Mouse (Mus musculus) neural tube, embryonic 12.5 days (tissue): ENCODE measurements around the gene Brd1. TPM values are rescaled to one million over a fixed set of nuclear protein-coding genes. Genes with fewer than 3 reads are reported as not detected.
"Not testable (repeated sequence)": the region's sequence is repeated elsewhere in the genome, so short reads cannot be mapped to it uniquely, and the experiment has no call there.

Source experiments
- ATAC-seq: fragments of 200-750 bp; cut with Nextera tagmentation; 2 replicates; pipeline ENCODE4 v1.8.0; 2017; ENCODE audit warnings: low read depth, mild to moderate bottlenecking, moderate TSS enrichment, moderate library complexity; ENCODE audit not compliant: low FRiP score
- H3K27ac ChIP-seq: fragments of 300-500 bp; sonication (generic); 2 replicates; pipeline ENCODE4 v1.5.1; 2016
- H3K27me3 ChIP-seq: fragments of 300-500 bp; sonication (generic); replicated peaks from 2 replicates; pipeline ENCODE4 v1.6.1; 2016; ENCODE audit warnings: mild to moderate bottlenecking
- H3K36me3 ChIP-seq: fragments of 300-500 bp; sonication (generic); 2 replicates; pipeline ENCODE4 v1.6.1; 2016; ENCODE audit warnings: mild to moderate bottlenecking
- H3K4me1 ChIP-seq: fragments of 300-500 bp; sonication (generic); 2 replicates; pipeline ENCODE4 v1.6.1; 2016
- H3K4me2 ChIP-seq: fragments of 300-500 bp; sonication (generic); replicated peaks from 2 replicates; pipeline ENCODE4 v1.6.1; 2016; ENCODE audit warnings: mild to moderate bottlenecking
- H3K4me3 ChIP-seq: fragments of 300-500 bp; sonication (generic); 2 replicates; pipeline ENCODE4 v1.5.1; 2016
- H3K9ac ChIP-seq: fragments of 300-500 bp; sonication (generic); 2 replicates; pipeline ENCODE4 v1.6.1; 2016; ENCODE audit warnings: mild to moderate bottlenecking
- H3K9me3 ChIP-seq: fragments of 300-500 bp; sonication (generic); 2 replicates; pipeline ENCODE4 v1.6.1; 2016; ENCODE audit warnings: mild to moderate bottlenecking
- WGBS: fragments of 180-500 bp; shearing (Covaris S2); methylation state at CpG from one replicate; pipeline ENCODE4 v1.1.7; 2016; 5-methylcytosine and 5-hydroxymethylcytosine counted together
- polyA plus RNA-seq: library from polyadenylated mRNA; unstranded; fragments of >200 nt; fragmentation: Nextera tagmentation; extraction: Ambion mirVana; gene quantifications from 2 replicates; pipeline ENCODE4 v1.2.1, GENCODE M21; 2016

Brd1 gene
- polyA plus RNA-seq, 1 experiment from 2014 or later, result 23.3 TPM

- Histone ChIP-seq H3K4me1 (peaks cover 6% of the 10 kb centered on the region), H3K9me3 (no peaks in the 10 kb centered on the region), H3K27ac (no peak overlapping the region), H3K9ac (no peak overlapping the region), H3K4me3 (no peak overlapping the region), H3K4me2 (no peak overlapping the region), H3K27me3 (no peaks in the 10 kb centered on the region), H3K36me3 (peaks cover 78% of the 10 kb centered on the region)
- ATAC-seq, result no peak
- 85% methylated on average over 7 of the region's 7 CpGs for WGBS
These were observed 9.7 kb downstream of the Brd1 start for GRCm38 (mm10) chr15:88724311-88724710.

- WGBS, result 85% methylated on average over 6 of the region's 6 CpGs
- no peaks in the 10 kb centered on the region for H3K27me3 ChIP-seq
- H3K36me3 ChIP-seq, result peaks cover 74% of the 10 kb centered on the region
- H3K9me3 ChIP-seq, result no peaks in the 10 kb centered on the region
- H3K4me1 ChIP-seq, result peaks cover 6% of the 10 kb centered on the region
- H3K9ac ChIP-seq, result no peak overlapping the region
- no peak for ATAC-seq
- no peak overlapping the region for H3K4me2 ChIP-seq
- no peak overlapping the region for H3K4me3 ChIP-seq
- no peak overlapping the region for H3K27ac ChIP-seq
These were observed 10.8 kb downstream of the Brd1 start for GRCm38 (mm10) chr15:88723205-88723604.

- Histone ChIP-seq H3K9me3 (no peaks in the 10 kb centered on the region), H3K4me1 (no peaks in the 10 kb centered on the region), H3K4me3 (no peak overlapping the region), H3K4me2 (no peak overlapping the region), H3K36me3 (peaks cover 80% of the 10 kb centered on the region), H3K27me3 (no peaks in the 10 kb centered on the region), H3K9ac (no peak overlapping the region), H3K27ac (no peak overlapping the region)
- 65% methylated on average over 9 of the region's 9 CpGs for WGBS
- no peak for ATAC-seq
These were observed 16.8 kb downstream of the Brd1 start for GRCm38 (mm10) chr15:88717239-88717638.

- H3K4me1 ChIP-seq, result no peaks in the 10 kb centered on the region
- H3K4me2 ChIP-seq, result no peak overlapping the region
- H3K9ac ChIP-seq, result no peak overlapping the region
- H3K9me3 ChIP-seq, result no peaks in the 10 kb centered on the region
- H3K27me3 ChIP-seq, result no peaks in the 10 kb centered on the region
- H3K4me3 ChIP-seq, result no peak overlapping the region
- peaks cover 83% of the 10 kb centered on the region for H3K36me3 ChIP-seq
- H3K27ac ChIP-seq, result no peak overlapping the region
- no peak for ATAC-seq
These were observed 17.7 kb downstream of the Brd1 start for GRCm38 (mm10) chr15:88716350-88716749.

- Histone ChIP-seq H3K27me3 (no peaks in the 10 kb centered on the region), H3K36me3 (peaks cover 92% of the 10 kb centered on the region), H3K4me1 (no peaks in the 10 kb centered on the region), H3K4me3 (no peak overlapping the region), H3K9me3 (no peaks in the 10 kb centered on the region), H3K27ac (no peak overlapping the region), H3K4me2 (no peak overlapping the region), H3K9ac (no peak overlapping the region)
- no peak for ATAC-seq
- WGBS, result 93% methylated on average over 6 of the region's 6 CpGs
These were observed 19.9 kb downstream of the Brd1 start for GRCm38 (mm10) chr15:88714021-88714589.

- H3K9me3 ChIP-seq, result no peaks in the 10 kb centered on the region
- no peak overlapping the region for H3K4me2 ChIP-seq
- H3K27me3 ChIP-seq, result no peaks in the 10 kb centered on the region
- H3K4me1 ChIP-seq, result no peaks in the 10 kb centered on the region
- no peak overlapping the region for H3K4me3 ChIP-seq
- H3K36me3 ChIP-seq, result peaks cover 98% of the 10 kb centered on the region
- ATAC-seq, result no peak
- whole genome bisulfite sequencing, result 94% methylated on average over 15 of the region's 15 CpGs
- H3K9ac ChIP-seq, result no peak overlapping the region
- no peak overlapping the region for H3K27ac ChIP-seq
These were observed 21.5 kb downstream of the Brd1 start for GRCm38 (mm10) chr15:88712501-88712900.

- no peak overlapping the region for H3K4me3 ChIP-seq
- H3K9ac ChIP-seq, result no peak overlapping the region
- H3K9me3 ChIP-seq, result no peaks in the 10 kb centered on the region
- no peak overlapping the region for H3K27ac ChIP-seq
- no peaks in the 10 kb centered on the region for H3K4me1 ChIP-seq
- no peaks in the 10 kb centered on the region for H3K27me3 ChIP-seq
- ATAC-seq, result no peak
- peaks cover 100% of the 10 kb centered on the region for H3K36me3 ChIP-seq
- WGBS, result 92% methylated on average over 5 of the region's 5 CpGs
- no peak overlapping the region for H3K4me2 ChIP-seq
These were observed 24.2 kb downstream of the Brd1 start for GRCm38 (mm10) chr15:88709878-88710277.

GRCm38 (mm10) chr15:88708657-88709511 lies 25.1 kb downstream of the Brd1 start:
- 84% methylated on average over 13 of the region's 13 CpGs for WGBS
- no peak overlapping the region for H3K9ac ChIP-seq
- H3K4me2 ChIP-seq, result no peak overlapping the region
- H3K4me3 ChIP-seq, result no peak overlapping the region
- no peak overlapping the region for H3K27ac ChIP-seq
- H3K4me1 ChIP-seq, result no peaks in the 10 kb centered on the region
- no peak for ATAC-seq
- no peaks in the 10 kb centered on the region for H3K9me3 ChIP-seq
- H3K27me3 ChIP-seq, result no peaks in the 10 kb centered on the region
- H3K36me3 ChIP-seq, result peaks cover 98% of the 10 kb centered on the region

GRCm38 (mm10) chr15:88708204-88708603 lies 25.8 kb downstream of the Brd1 start:
- Histone ChIP-seq H3K9ac (no peak overlapping the region), H3K36me3 (peaks cover 98% of the 10 kb centered on the region), H3K27ac (no peak overlapping the region), H3K4me3 (no peak overlapping the region), H3K27me3 (no peaks in the 10 kb centered on the region), H3K4me1 (no peaks in the 10 kb centered on the region), H3K4me2 (no peak overlapping the region), H3K9me3 (no peaks in the 10 kb centered on the region)
- WGBS, result 95% methylated on average over 5 of the region's 5 CpGs
- no peak for ATAC-seq

- not testable (repeated sequence) for H3K9me3 ChIP-seq, H3K4me1 ChIP-seq, ATAC-seq, H3K9ac ChIP-seq, H3K4me3 ChIP-seq, H3K27ac ChIP-seq, H3K27me3 ChIP-seq, H3K4me2 ChIP-seq
- H3K36me3 ChIP-seq, result peaks cover 98% of the 10 kb centered on the region
- 81% methylated on average over 13 of the region's 13 CpGs for WGBS
These were observed 27.0 kb downstream of the Brd1 start for GRCm38 (mm10) chr15:88706987-88707386.

GRCm38 (mm10) chr15:88706320-88706719 lies 27.7 kb downstream of the Brd1 start:
- no peak for ATAC-seq
- Histone ChIP-seq H3K4me2 (no peak overlapping the region), H3K9me3 (no peaks in the 10 kb centered on the region), H3K4me1 (no peaks in the 10 kb centered on the region), H3K4me3 (no peak overlapping the region), H3K36me3 (peaks cover 98% of the 10 kb centered on the region), H3K9ac (no peak overlapping the region), H3K27me3 (no peaks in the 10 kb centered on the region), H3K27ac (no peak overlapping the region)
- 95% methylated on average over 6 of the region's 6 CpGs for WGBS

- no peak for ATAC-seq
- Histone ChIP-seq H3K9ac (no peak overlapping the region), H3K27me3 (no peaks in the 10 kb centered on the region), H3K36me3 (peaks cover 98% of the 10 kb centered on the region), H3K9me3 (no peaks in the 10 kb centered on the region), H3K4me1 (no peaks in the 10 kb centered on the region), H3K4me3 (no peak overlapping the region), H3K4me2 (no peak overlapping the region), H3K27ac (no peak overlapping the region)
- WGBS, result 68% methylated on average over 1 of the region's 1 CpGs
These were observed 29.7 kb downstream of the Brd1 start for GRCm38 (mm10) chr15:88704284-88704683.

- H3K9ac ChIP-seq, result no peak overlapping the region
- H3K36me3 ChIP-seq, result peaks cover 96% of the 10 kb centered on the region
- no peaks in the 10 kb centered on the region for H3K27me3 ChIP-seq
- WGBS, result 72% methylated on average over 3 of the region's 3 CpGs
- no peaks in the 10 kb centered on the region for H3K9me3 ChIP-seq
- no peak overlapping the region for H3K4me2 ChIP-seq
- H3K4me1 ChIP-seq, result no peaks in the 10 kb centered on the region
- ATAC-seq, result no peak
- H3K4me3 ChIP-seq, result no peak overlapping the region
- H3K27ac ChIP-seq, result no peak overlapping the region
These were observed 31.5 kb downstream of the Brd1 start for GRCm38 (mm10) chr15:88702501-88702900.
